Mouse (Mus musculus): ENCODE data around the gene Slc8a3. TPM values are rescaled to one million over a fixed set of nuclear protein-coding genes. Genes with fewer than 3 reads are reported as not detected.

Gene Slc8a3
- polyA plus RNA-seq, 1 experiment, result 0.01 TPM

DNA sequence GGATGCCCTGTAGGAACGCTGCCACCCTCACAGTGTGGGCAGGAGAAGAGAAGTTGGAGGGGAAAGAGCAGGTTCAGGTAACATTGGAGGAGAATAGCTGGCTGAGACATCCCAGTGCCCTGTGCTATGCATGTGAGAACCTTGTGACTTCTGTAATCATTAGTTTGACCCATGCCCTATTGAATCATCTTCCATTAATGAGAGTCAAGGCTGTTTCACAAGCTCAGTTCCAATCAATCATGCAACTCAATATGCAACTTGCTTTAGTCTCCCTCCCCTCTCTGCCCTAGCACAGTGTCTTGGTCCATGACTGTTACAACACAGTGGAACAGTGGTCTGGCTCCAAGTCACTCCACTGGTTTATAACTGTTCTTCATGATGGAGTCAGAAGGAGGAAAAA, 143.3 kb downstream of the Slc8a3 start:
- Histone ChIP-seq H3ac (ENCODE audit: control insufficient read depth, insufficient read length, low read depth) (no peak overlapping the region), H3K36me3 (ENCODE audit: control insufficient read depth, insufficient read depth) (no peaks in the 10 kb centered on the region), H3K79me2 (ENCODE audit: control insufficient read depth, insufficient read depth) (no peaks in the 10 kb centered on the region), H3K79me3 (ENCODE audit: low read depth) (no peaks in the 10 kb centered on the region), H3K4me3 (ENCODE audit: insufficient read depth, poor library complexity, severe bottlenecking) (no peak overlapping the region), H3K27me3 (ENCODE audit: control insufficient read depth, insufficient read depth, insufficient read length) (peaks cover 11% of the 10 kb centered on the region)
- TF ChIP-seq CEBPB (IDR thresholded peaks at IDR 0.05; ENCODE audit: low read depth) (no peak), MYOD1 (IDR thresholded peaks at IDR 0.05; ENCODE audit: control insufficient read depth, insufficient read length, low read depth) (no peak), MAX (IDR thresholded peaks at IDR 0.05) (no peak), USF1 (IDR thresholded peaks at IDR 0.05; ENCODE audit: low read depth) (no peak), FOSL1 (IDR thresholded peaks at IDR 0.05; ENCODE audit: insufficient read depth, low read length, poor library complexity, severe bottlenecking) (no peak), MYOG (IDR thresholded peaks at IDR 0.05; ENCODE audit: control insufficient read depth, extremely low read depth, insufficient read length) (no peak), CTCF (IDR thresholded peaks at IDR 0.05; ENCODE audit: control insufficient read depth, insufficient read depth, insufficient read length) (no peak)

DNA sequence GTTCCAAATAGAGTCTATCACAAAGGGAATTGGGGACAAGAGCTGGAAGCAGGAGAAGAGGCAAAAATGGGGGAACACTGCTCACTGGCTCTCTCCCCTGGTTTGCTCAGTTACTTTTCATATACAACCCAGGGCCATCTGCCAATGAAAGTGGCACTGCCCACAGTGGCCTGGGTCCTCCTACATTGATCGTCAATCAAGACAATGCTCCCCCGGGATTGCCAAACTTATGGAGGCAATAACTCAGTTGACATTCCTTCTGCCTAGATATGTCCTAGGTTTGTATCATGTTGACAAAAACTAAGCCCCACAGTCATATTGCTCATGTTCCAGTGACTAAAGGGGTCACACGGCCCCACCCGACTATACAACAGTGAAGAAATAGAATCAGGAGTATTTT, 144.0 kb downstream of the Slc8a3 start:
- H3ac ChIP-seq (ENCODE audit: control insufficient read depth, insufficient read length, low read depth), result no peak overlapping the region
- H3K4me3 ChIP-seq (ENCODE audit: insufficient read depth, poor library complexity, severe bottlenecking), result no peak overlapping the region
- peaks cover 11% of the 10 kb centered on the region for H3K27me3 ChIP-seq (ENCODE audit: control insufficient read depth, insufficient read depth, insufficient read length)
- no peaks in the 10 kb centered on the region for H3K79me3 ChIP-seq (ENCODE audit: low read depth)
- no peaks in the 10 kb centered on the region for H3K79me2 ChIP-seq (ENCODE audit: control insufficient read depth, insufficient read depth)
- TF ChIP-seq CTCF (IDR thresholded peaks at IDR 0.05; ENCODE audit: control insufficient read depth, insufficient read depth, insufficient read length), result no peak
- TF ChIP-seq USF1 (IDR thresholded peaks at IDR 0.05; ENCODE audit: low read depth), result no peak
- TF ChIP-seq MYOD1 (IDR thresholded peaks at IDR 0.05; ENCODE audit: control insufficient read depth, insufficient read length, low read depth), result no peak
- no peak for TF ChIP-seq MAX (IDR thresholded peaks at IDR 0.05)
- TF ChIP-seq CEBPB (IDR thresholded peaks at IDR 0.05; ENCODE audit: low read depth), result no peak
- no peak for TF ChIP-seq FOSL1 (IDR thresholded peaks at IDR 0.05; ENCODE audit: insufficient read depth, low read length, poor library complexity, severe bottlenecking)
- TF ChIP-seq MYOG (IDR thresholded peaks at IDR 0.05; ENCODE audit: control insufficient read depth, extremely low read depth, insufficient read length), result no peak
- no peaks in the 10 kb centered on the region for H3K36me3 ChIP-seq (ENCODE audit: control insufficient read depth, insufficient read depth)

DNA sequence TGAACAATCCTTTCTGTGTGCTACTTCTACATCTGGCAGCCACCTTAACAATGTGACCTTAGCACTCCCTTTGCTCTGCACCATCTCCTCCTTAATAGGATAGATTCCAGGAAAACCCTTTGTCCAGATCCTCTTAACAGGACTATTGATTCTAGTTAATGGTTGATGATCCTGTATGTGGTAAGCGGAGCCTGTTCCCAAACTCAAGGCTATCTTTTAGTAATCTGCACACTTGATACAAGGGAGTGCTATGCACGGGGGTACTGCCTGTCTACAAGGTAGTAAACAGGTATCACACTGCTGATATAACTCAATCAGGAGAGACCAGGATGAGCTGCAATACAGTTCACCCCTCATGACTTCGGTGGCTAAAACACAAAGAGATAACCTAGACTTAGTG, 144.6 kb downstream of the Slc8a3 start:
- Histone ChIP-seq H3K36me3 (ENCODE audit: control insufficient read depth, insufficient read depth) (no peaks in the 10 kb centered on the region), H3K4me3 (ENCODE audit: insufficient read depth, poor library complexity, severe bottlenecking) (no peak overlapping the region), H3ac (ENCODE audit: control insufficient read depth, insufficient read length, low read depth) (no peak overlapping the region), H3K27me3 (ENCODE audit: control insufficient read depth, insufficient read depth, insufficient read length) (peaks cover 11% of the 10 kb centered on the region), H3K79me3 (ENCODE audit: low read depth) (no peaks in the 10 kb centered on the region), H3K79me2 (ENCODE audit: control insufficient read depth, insufficient read depth) (no peaks in the 10 kb centered on the region)
- TF ChIP-seq USF1 (IDR thresholded peaks at IDR 0.05; ENCODE audit: low read depth) (no peak), CTCF (IDR thresholded peaks at IDR 0.05; ENCODE audit: control insufficient read depth, insufficient read depth, insufficient read length) (no peak), FOSL1 (IDR thresholded peaks at IDR 0.05; ENCODE audit: insufficient read depth, low read length, poor library complexity, severe bottlenecking) (no peak), MYOG (IDR thresholded peaks at IDR 0.05; ENCODE audit: control insufficient read depth, extremely low read depth, insufficient read length) (no peak), MYOD1 (IDR thresholded peaks at IDR 0.05; ENCODE audit: control insufficient read depth, insufficient read length, low read depth) (no peak), MAX (IDR thresholded peaks at IDR 0.05) (no peak), CEBPB (IDR thresholded peaks at IDR 0.05; ENCODE audit: low read depth) (no peak)

GRCm38 (mm10) chr12:81186668-81187067, 146.3 kb downstream of the Slc8a3 start:
- no peak overlapping the region for H3K4me3 ChIP-seq (ENCODE audit: insufficient read depth, poor library complexity, severe bottlenecking)
- H3K79me2 ChIP-seq (ENCODE audit: control insufficient read depth, insufficient read depth), result no peaks in the 10 kb centered on the region
- TF ChIP-seq MYOD1 (IDR thresholded peaks at IDR 0.05; ENCODE audit: control insufficient read depth, insufficient read length, low read depth) (no peak), MYOG (IDR thresholded peaks at IDR 0.05; ENCODE audit: control insufficient read depth, extremely low read depth, insufficient read length) (no peak), USF1 (IDR thresholded peaks at IDR 0.05; ENCODE audit: low read depth) (no peak), CEBPB (IDR thresholded peaks at IDR 0.05; ENCODE audit: low read depth) (no peak), MAX (IDR thresholded peaks at IDR 0.05) (no peak), FOSL1 (IDR thresholded peaks at IDR 0.05; ENCODE audit: insufficient read depth, low read length, poor library complexity, severe bottlenecking) (no peak), CTCF (IDR thresholded peaks at IDR 0.05; ENCODE audit: control insufficient read depth, insufficient read depth, insufficient read length) (no peak)
- no peak overlapping the region for H3ac ChIP-seq (ENCODE audit: control insufficient read depth, insufficient read length, low read depth)
- no peaks in the 10 kb centered on the region for H3K79me3 ChIP-seq (ENCODE audit: low read depth)
- no peaks in the 10 kb centered on the region for H3K36me3 ChIP-seq (ENCODE audit: control insufficient read depth, insufficient read depth)
- H3K27me3 ChIP-seq (ENCODE audit: control insufficient read depth, insufficient read depth, insufficient read length), result peaks cover 13% of the 10 kb centered on the region

DNA sequence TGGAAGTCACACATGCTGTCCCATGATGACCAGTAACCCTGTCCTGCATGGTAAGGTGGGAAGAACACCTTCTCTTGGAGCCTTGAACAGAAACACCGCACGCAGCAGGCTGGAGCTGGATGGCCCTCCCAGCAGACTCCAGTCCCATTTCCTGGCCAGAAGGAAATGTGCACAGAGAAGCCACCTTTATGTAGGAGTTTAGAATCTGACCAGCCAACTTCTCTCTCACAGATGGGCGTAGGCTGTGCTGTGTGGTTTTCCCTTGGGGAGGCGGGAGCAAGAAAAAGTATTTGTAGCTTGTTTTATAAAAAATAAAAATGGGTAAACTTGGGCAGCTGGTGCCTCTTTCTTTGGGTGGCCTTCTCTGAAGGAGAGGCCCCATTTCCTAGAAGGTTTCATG, 146.9 kb downstream of the Slc8a3 start:
- Histone ChIP-seq H3K79me2 (ENCODE audit: control insufficient read depth, insufficient read depth) (no peaks in the 10 kb centered on the region), H3K36me3 (ENCODE audit: control insufficient read depth, insufficient read depth) (no peaks in the 10 kb centered on the region), H3K4me3 (ENCODE audit: insufficient read depth, poor library complexity, severe bottlenecking) (no peak overlapping the region), H3K79me3 (ENCODE audit: low read depth) (no peaks in the 10 kb centered on the region), H3ac (ENCODE audit: control insufficient read depth, insufficient read length, low read depth) (no peak overlapping the region), H3K27me3 (ENCODE audit: control insufficient read depth, insufficient read depth, insufficient read length) (peaks cover 13% of the 10 kb centered on the region)
- TF ChIP-seq CTCF (IDR thresholded peaks at IDR 0.05; ENCODE audit: control insufficient read depth, insufficient read depth, insufficient read length) (no peak), MAX (IDR thresholded peaks at IDR 0.05) (no peak), CEBPB (IDR thresholded peaks at IDR 0.05; ENCODE audit: low read depth) (no peak), USF1 (IDR thresholded peaks at IDR 0.05; ENCODE audit: low read depth) (no peak), MYOD1 (IDR thresholded peaks at IDR 0.05; ENCODE audit: control insufficient read depth, insufficient read length, low read depth) (no peak), FOSL1 (IDR thresholded peaks at IDR 0.05; ENCODE audit: insufficient read depth, low read length, poor library complexity, severe bottlenecking) (no peak), MYOG (IDR thresholded peaks at IDR 0.05; ENCODE audit: control insufficient read depth, extremely low read depth, insufficient read length) (no peak)

GRCm38 (mm10) chr12:81184967-81185366, 148.0 kb downstream of the Slc8a3 start:
- TF ChIP-seq FOSL1 (IDR thresholded peaks at IDR 0.05; ENCODE audit: insufficient read depth, low read length, poor library complexity, severe bottlenecking) (no peak), CEBPB (IDR thresholded peaks at IDR 0.05; ENCODE audit: low read depth) (no peak), MYOD1 (IDR thresholded peaks at IDR 0.05; ENCODE audit: control insufficient read depth, insufficient read length, low read depth) (no peak), USF1 (IDR thresholded peaks at IDR 0.05; ENCODE audit: low read depth) (no peak), MAX (IDR thresholded peaks at IDR 0.05) (no peak), MYOG (IDR thresholded peaks at IDR 0.05; ENCODE audit: control insufficient read depth, extremely low read depth, insufficient read length) (no peak), CTCF (IDR thresholded peaks at IDR 0.05; ENCODE audit: control insufficient read depth, insufficient read depth, insufficient read length) (no peak)
- Histone ChIP-seq H3K36me3 (ENCODE audit: control insufficient read depth, insufficient read depth) (no peaks in the 10 kb centered on the region), H3K79me3 (ENCODE audit: low read depth) (no peaks in the 10 kb centered on the region), H3ac (ENCODE audit: control insufficient read depth, insufficient read length, low read depth) (no peak overlapping the region), H3K4me3 (ENCODE audit: insufficient read depth, poor library complexity, severe bottlenecking) (no peak overlapping the region), H3K27me3 (ENCODE audit: control insufficient read depth, insufficient read depth, insufficient read length) (peaks cover 9% of the 10 kb centered on the region), H3K79me2 (ENCODE audit: control insufficient read depth, insufficient read depth) (no peaks in the 10 kb centered on the region)

Measured in C2C12 (cell line).